ENCODE assay signal across 8 mouse cellular contexts in the genomic region with DNA sequence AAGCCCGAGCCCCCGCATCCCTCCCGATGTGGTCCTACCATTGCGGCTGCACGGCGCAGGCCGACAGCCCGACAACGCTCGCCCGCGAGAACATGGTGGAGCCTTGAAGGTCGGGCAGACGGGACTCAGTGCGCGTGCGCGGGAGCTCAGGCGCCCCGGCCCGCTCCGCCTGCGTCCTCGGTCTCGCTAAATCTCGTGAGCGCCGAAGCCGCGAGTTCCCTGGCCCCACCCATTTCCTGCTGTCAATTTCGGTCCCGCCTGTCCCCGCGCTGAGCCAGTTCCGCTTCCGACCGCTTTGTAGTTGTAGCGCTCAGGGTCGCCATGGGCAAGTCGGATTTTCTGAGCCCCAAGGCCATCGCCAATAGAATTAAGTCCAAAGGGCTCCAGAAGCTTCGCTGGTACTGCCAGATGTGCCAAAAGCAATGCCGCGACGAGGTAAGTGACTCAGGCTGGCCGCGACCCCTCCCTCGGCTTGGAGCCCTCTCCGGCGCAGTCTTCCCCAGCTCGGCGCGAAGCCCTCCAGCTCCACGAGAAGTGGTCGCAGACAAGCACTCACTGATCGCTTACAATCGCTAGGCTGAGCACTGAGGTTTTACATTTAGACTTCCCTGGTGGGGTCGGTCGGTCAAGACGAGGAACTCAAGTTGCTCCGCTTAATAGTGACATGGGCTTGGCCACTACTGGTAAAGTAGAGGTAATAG. TPM values are rescaled to one million over a fixed set of nuclear protein-coding genes. Genes with fewer than 3 reads are reported as not detected.
DNase-seq lines count a peak whose midpoint lies in the region; ATAC-seq lines count a peak whose summit lies in the region.

TSS of gene Atp5c1 (minus strand) at position 201 of the 701 bp plus-strand sequence.
TSS of gene Kin (plus strand) at position 284 of the 701 bp plus-strand sequence.

- H3K36me3 ChIP-seq in intestine, embryonic 14.5 days (ENCODE audit: control insufficient read depth, insufficient read depth, low read length) = peaks cover 2% of the 10 kb centered on the region

- peaks cover 32% of the 10 kb centered on the region for H3K4me1 ChIP-seq in intestine, embryonic 14.5 days (replicated peaks; ENCODE audit: control insufficient read depth, insufficient read depth, low read length)

- peak; percentile 98 to 99 for DNase-seq in adrenal gland, adult (ENCODE audit: inconsistent age in 2 of 2, low spot score in 1 of 2)
- DNase-seq in embryo, embryonic 10.5 days (ENCODE audit: low spot score) = peak; percentile 98
- DNase-seq in gastrocnemius, postnatal 14 days = peak; percentile 98
- DNase-seq in intestine, embryonic 14.5 days (ENCODE audit: low spot score) = peak; percentile 96
- DNase-seq in left cerebral cortex, postnatal 14 days (ENCODE audit: low spot score in 2 of 2) = peak; percentile 98
- DNase-seq in mesoderm, embryonic 11.5 days (ENCODE audit: low read depth, low spot score) = peak; percentile 98
- DNase-seq in right cerebral cortex, postnatal 36 days (ENCODE audit: low spot score in 2 of 2) = peak; percentile 94 to 95
- peak; percentile 95 for DNase-seq in yolk sac, embryonic 10.5 days (ENCODE audit: low spot score)

- H3K4me2 ChIP-seq in intestine, embryonic 14.5 days (ENCODE audit: low read length) = peak within 1 kb of the TSS; percentile 82

- intact Hi-C loops in gastrocnemius, postnatal 14 days (cut with DNase I; ENCODE audit: low total_unique reads) = no loop called here
- intact Hi-C loops in left cerebral cortex, postnatal 14 days (cut with DNase I) = no loop called here

- peak within 1 kb of the TSS; percentile 98 for H3K4me3 ChIP-seq in intestine, embryonic 14.5 days (ENCODE audit: low read depth, low read length)

- no peaks in the 10 kb centered on the region for H3K27me3 ChIP-seq in intestine, embryonic 14.5 days (replicated peaks; ENCODE audit: control insufficient read depth, insufficient read depth, low read length)

- peak within 1 kb of the TSS; percentile 99 for H3K9ac ChIP-seq in intestine, embryonic 14.5 days (ENCODE audit: low read length)

- under 1% methylated on average over 59 of the region's 61 CpGs for WGBS in intestine, embryonic 14.5 days

- peak within 1 kb of the TSS; percentile 89 for H3K27ac ChIP-seq in intestine, embryonic 14.5 days (ENCODE audit: low read depth)

- no peaks in the 10 kb centered on the region for H3K9me3 ChIP-seq in intestine, embryonic 14.5 days (ENCODE audit: control insufficient read depth, low read length)

- ATAC-seq in intestine, embryonic 14.5 days (replicated peaks; ENCODE audit: low FRiP score, low TSS enrichment, low read depth) = peak; percentile 95

RNA-seq across cellular contexts. Expression of gene Atp5c1, which starts in this region (rescaled TPM):
- 100 to 1,000 TPM; 725 to 812 TPM for total RNA-seq in gastrocnemius, postnatal 14 days (2021)
- polyA plus RNA-seq in intestine, embryonic 14.5 days (2014; fragmentation: Nextera tagmentation; extraction: Ambion mirVana) = 727 and 729 TPM in 2 replicates
- 100 to 1,000 TPM; 294 to 299 TPM for total RNA-seq in left cerebral cortex, postnatal 14 days (2021)

RNA-seq across cellular contexts. Expression of gene Kin, which starts in this region (rescaled TPM):
- 1 to 10 TPM; 4.8 to 5.1 TPM for total RNA-seq in gastrocnemius, postnatal 14 days (2021)
- polyA plus RNA-seq in intestine, embryonic 14.5 days (2014; fragmentation: Nextera tagmentation; extraction: Ambion mirVana) = 26.8 and 29.5 TPM in 2 replicates
- total RNA-seq in left cerebral cortex, postnatal 14 days (2021) = 10 to 100 TPM; 11.1 to 13.4 TPM

Comparison
In these comparisons a context has a peak if more than half of its experiments do, and no peak if none do; other contexts are left out.
1. Peak in every context shown above with its lines: DNase-seq, ATAC-seq, H3K4me3 ChIP-seq and H3K27ac ChIP-seq.